Mouse (Mus musculus) kidney, embryonic 14.5 days (tissue): ENCODE data around the gene Pip5k1c. TPM values are rescaled to one million over a fixed set of nuclear protein-coding genes. Genes with fewer than 3 reads are reported as not detected.

ENCODE experiments used
- ATAC-seq: fragments of 200-750 bp; cut with Nextera tagmentation; 2 replicates; pipeline ENCODE4 v1.8.0; 2017; ENCODE audit warnings: moderate number of reproducible peaks, mild to moderate bottlenecking, moderate TSS enrichment, moderate library complexity; ENCODE audit not compliant: low FRiP score, low TSS enrichment
- H3K27ac ChIP-seq: fragments of 300-500 bp; sonication (generic); 2 replicates; pipeline ENCODE4 v1.5.1; 2014; ENCODE audit warnings: low read depth, mild to moderate bottlenecking, low read length, moderate library complexity, mixed read lengths
- H3K27me3 ChIP-seq: fragments of 300-500 bp; sonication (generic); 2 replicates; pipeline ENCODE4 v1.6.1; 2014; ENCODE audit warnings: mild to moderate bottlenecking, low read length; ENCODE audit not compliant: control insufficient read depth, insufficient read depth
- H3K36me3 ChIP-seq: fragments of 300-500 bp; sonication (generic); 2 replicates; pipeline ENCODE4 v1.6.1; 2014; ENCODE audit warnings: low read length, mixed read lengths; ENCODE audit not compliant: control insufficient read depth, insufficient read depth
- H3K4me1 ChIP-seq: fragments of 300-500 bp; sonication (generic); 2 replicates; pipeline ENCODE4 v1.6.1; 2014; ENCODE audit warnings: low read length, mixed read lengths; ENCODE audit not compliant: control insufficient read depth, insufficient read depth
- H3K4me2 ChIP-seq: fragments of 300-500 bp; sonication (generic); replicated peaks from 2 replicates; pipeline ENCODE4 v1.6.1; 2014; ENCODE audit warnings: low read depth, mild to moderate bottlenecking, low read length
- H3K4me3 ChIP-seq: fragments of 300-500 bp; sonication (generic); 2 replicates; pipeline ENCODE4 v1.5.1; 2014; ENCODE audit warnings: mild to moderate bottlenecking, low read length
- H3K9ac ChIP-seq: fragments of 300-500 bp; sonication (generic); 2 replicates; pipeline ENCODE4 v1.6.1; 2014; ENCODE audit warnings: low read depth, mild to moderate bottlenecking, low read length, moderate library complexity
- H3K9me3 ChIP-seq: fragments of 300-500 bp; sonication (generic); 2 replicates; pipeline ENCODE4 v1.6.1; 2016; ENCODE audit warnings: low read length; ENCODE audit not compliant: control insufficient read depth
- WGBS: fragments of 180-500 bp; shearing (Covaris S2); extraction: QIAGEN DNeasy Blood & Tissue Kit; methylation state at CpG from one replicate; pipeline ENCODE4 v1.1.7; 2014; 5-methylcytosine and 5-hydroxymethylcytosine counted together
- polyA plus RNA-seq: library from polyadenylated mRNA; unstranded; fragments of >200 nt; fragmentation: Nextera tagmentation; extraction: Ambion mirVana; gene quantifications from 2 replicates; pipeline ENCODE4 v1.2.1, GENCODE M21; 2014

Pip5k1c gene
- polyA plus RNA-seq, 1 experiment from 2014 or later = 60.7 TPM

DNA sequence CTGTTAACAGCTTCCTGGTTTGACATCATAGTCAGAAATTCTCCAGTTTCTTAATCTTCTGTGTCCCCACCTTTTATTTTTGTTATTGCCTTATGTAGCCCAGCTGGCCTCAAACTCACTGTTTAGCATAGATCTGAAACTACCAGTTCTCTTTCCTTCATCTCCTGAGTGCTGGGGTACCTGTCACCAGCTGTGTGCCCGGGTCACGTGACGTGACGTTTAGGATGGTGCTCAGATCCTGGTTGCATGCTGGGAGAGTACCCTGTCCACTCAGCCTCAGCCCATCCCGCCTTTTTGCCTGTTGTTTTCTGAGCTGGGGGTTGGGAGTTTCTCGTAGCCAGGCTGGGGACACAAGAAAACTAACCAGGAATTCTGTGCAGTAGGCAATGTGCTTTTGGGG is 4.5 kb downstream of the Pip5k1c start:
- H3K4me1 ChIP-seq = peaks cover 49% of the 10 kb centered on the region
- peak overlapping the region; percentile 55; the same call in 1 of the 2 replicates for H3K27ac ChIP-seq
- H3K27me3 ChIP-seq = no peaks in the 10 kb centered on the region
- no peaks in the 10 kb centered on the region for H3K36me3 ChIP-seq
- ATAC-seq = no peak
- H3K9ac ChIP-seq = no peak overlapping the region
- no peak overlapping the region for H3K4me3 ChIP-seq
- H3K9me3 ChIP-seq = no peaks in the 10 kb centered on the region
- H3K4me2 ChIP-seq = no peak overlapping the region
- 75% methylated on average over 6 of the region's 6 CpGs for WGBS

DNA sequence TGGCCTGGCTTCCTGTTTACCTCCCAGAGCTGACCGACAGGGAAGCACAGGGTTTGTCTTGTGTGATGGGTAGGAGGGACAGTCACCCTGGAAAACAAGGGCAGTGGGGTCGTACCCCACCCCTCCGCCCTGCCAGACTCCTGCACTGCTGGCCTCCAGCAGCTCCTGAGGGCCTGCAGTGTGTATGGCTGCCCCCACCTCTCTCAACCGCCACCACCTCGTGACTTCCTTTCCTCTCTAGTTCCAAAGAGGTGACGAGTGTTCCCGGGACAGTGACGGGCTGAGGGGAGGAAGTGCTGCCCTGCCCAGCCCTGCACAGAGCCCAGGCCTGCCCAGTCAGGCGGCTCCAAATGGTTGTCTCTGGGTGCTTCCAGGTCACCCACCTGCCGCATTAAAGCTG is 5.1 kb downstream of the Pip5k1c start:
- H3K9me3 ChIP-seq = no peaks in the 10 kb centered on the region
- no peak overlapping the region for H3K9ac ChIP-seq
- peaks cover 55% of the 10 kb centered on the region for H3K4me1 ChIP-seq
- no peaks in the 10 kb centered on the region for H3K27me3 ChIP-seq
- 0 out of 2 replicates have a peak, but pooled peaks have one; percentile 5 for ATAC-seq
- 42% methylated on average over 10 of the region's 10 CpGs for WGBS
- peak overlapping the region; percentile 55; the same call in 1 of the 2 replicates for H3K27ac ChIP-seq
- no peaks in the 10 kb centered on the region for H3K36me3 ChIP-seq
- peak overlapping the region; percentile 3; the same call in 1 of the 2 replicates for H3K4me2 ChIP-seq
- no peak overlapping the region for H3K4me3 ChIP-seq

DNA sequence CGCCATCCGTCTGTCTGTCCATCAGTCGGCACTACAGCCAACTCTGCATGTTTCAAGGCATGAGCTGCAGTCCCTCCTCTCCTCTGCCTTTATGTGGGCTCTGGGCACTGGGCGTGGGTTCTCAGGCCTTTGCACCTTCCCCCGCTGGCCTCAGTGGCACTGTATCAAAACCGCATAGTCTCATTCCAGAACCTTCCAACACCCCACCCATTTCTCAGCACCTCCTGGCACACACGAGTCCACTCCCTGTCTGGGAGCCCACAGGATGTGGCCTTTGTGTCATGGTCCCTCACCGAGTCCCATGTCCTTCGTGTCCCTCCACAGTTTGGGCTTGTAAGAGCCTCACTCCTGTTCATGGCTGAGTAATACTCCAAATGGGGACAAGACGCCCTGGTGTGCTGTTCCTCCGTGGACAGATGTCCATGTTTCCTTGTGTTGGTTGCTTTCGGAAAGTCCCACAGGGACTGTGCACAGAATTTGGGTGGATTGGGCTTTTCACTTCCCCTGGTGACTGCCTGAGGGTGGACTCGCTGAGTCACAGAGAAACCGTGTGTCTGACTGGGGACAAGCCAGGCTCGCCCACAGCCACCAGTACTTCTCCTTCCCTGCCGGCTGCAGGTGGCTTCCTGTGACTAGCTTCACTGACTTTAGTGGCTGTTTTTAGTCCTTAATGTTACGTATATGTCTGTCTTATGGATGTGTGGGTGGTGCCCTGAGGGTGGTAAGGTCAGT is 5.8 kb downstream of the Pip5k1c start:
- Histone ChIP-seq H3K27ac (no peak overlapping the region), H3K4me3 (no peak overlapping the region), H3K4me1 (peaks cover 61% of the 10 kb centered on the region), H3K4me2 (no peak overlapping the region), H3K36me3 (no peaks in the 10 kb centered on the region), H3K27me3 (no peaks in the 10 kb centered on the region), H3K9ac (no peak overlapping the region), H3K9me3 (no peaks in the 10 kb centered on the region)
- 89% methylated on average over 17 of the region's 17 CpGs for WGBS
- no peak for ATAC-seq

DNA sequence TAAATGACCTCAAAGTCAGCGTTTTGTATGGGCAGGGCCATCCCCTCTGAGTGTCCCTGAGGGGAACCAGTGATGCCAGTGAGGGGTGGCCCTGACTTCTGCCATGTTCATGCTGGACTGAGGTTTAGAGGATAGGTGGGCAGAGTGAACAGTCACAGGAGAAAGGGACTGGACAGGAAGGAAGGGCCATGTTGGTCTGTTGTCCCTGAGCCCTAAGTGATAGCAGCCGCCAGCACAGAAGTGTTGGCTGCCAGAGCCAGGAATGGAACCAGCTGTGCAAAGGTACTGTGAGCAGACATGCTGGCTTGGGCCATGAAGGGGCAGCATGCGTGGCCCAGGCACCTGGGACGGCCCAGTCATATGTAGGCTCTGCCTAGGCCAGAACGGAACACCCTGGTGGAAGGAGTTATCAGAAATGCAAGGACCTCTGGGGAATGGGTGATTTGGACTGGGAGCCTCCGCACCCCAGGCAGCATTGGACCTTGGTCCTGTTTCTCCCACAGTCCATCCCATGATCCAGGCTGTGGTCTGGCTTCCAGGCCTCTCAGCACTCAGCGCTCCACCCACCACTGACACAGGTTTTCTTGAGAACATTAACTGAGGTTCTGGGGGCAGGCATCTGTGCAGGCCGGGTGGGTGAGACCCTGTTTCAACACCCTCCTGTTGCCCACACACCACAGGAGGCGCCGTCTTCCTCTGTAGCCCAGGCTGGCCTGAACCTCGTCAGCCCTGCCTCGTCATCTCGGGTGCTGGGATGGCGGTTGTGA is 7.0 kb downstream of the Pip5k1c start:
- Histone ChIP-seq H3K27me3 (no peaks in the 10 kb centered on the region), H3K4me3 (no peak overlapping the region), H3K36me3 (no peaks in the 10 kb centered on the region), H3K4me2 (no peak overlapping the region), H3K27ac (peak overlapping the region; percentile 82), H3K9ac (0 out of 2 replicates have a peak overlapping the region, but pooled peaks have one; percentile 18), H3K4me1 (peaks cover 48% of the 10 kb centered on the region), H3K9me3 (no peaks in the 10 kb centered on the region)
- ATAC-seq = no peak
- 84% methylated on average over 14 of the region's 14 CpGs for WGBS

DNA sequence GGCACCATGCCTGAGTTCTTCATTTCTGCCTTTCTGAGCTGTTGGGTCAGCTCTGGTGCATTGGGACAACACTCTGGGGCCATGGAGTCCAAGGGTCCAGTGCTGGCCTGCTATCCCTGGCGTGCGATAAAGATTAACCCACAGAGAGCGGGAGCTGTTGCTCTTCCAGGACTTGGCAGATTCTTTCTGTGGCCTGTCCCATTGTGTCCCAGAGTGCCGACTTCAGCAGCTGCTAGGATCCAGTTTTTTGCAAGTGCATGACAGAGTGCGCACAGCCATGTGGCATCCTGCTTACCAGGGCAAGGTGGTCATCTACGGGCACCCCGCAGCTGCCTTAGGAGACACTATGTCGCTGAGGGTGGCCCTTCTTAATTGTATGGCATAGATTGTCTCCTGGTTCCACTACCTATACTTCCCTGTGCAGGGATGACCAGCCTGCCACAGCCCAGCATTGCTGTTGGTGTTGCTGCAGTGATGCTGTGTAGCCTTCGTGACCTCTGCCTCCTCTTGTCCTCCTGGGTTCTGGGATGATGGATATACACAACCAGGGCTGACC is 7.7 kb downstream of the Pip5k1c start:
- H3K4me1 ChIP-seq = peaks cover 45% of the 10 kb centered on the region
- 79% methylated on average over 9 of the region's 9 CpGs for WGBS
- H3K27ac ChIP-seq = peak overlapping the region; percentile 82; the same call in 1 of the 2 replicates
- H3K9ac ChIP-seq = no peak overlapping the region
- no peaks in the 10 kb centered on the region for H3K36me3 ChIP-seq
- ATAC-seq = no peak
- no peaks in the 10 kb centered on the region for H3K9me3 ChIP-seq
- no peaks in the 10 kb centered on the region for H3K27me3 ChIP-seq
- no peak overlapping the region for H3K4me3 ChIP-seq
- 0 out of 2 replicates have a peak overlapping the region, but pooled peaks have one; percentile 6 for H3K4me2 ChIP-seq

DNA sequence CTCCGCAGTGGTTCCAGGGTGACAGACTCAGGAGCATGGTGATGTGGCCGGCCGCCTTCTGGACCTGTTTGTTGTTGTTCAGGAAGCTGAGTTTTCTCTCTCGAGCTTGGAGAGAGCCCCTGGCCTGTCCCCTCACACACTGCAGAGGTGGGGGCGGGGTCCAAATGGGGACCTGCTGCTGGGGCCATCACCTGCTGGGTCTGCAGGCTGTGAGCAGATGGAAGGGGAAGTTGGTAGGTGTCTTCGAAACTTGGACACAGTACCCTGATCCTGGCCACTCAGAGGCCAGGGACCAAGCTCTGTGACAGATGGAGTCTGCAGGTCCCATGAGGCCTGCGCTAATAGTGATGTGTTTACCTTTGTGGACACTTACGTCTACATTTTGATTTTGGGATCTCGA is 8.6 kb downstream of the Pip5k1c start:
- H3K9ac ChIP-seq = no peak overlapping the region

DNA sequence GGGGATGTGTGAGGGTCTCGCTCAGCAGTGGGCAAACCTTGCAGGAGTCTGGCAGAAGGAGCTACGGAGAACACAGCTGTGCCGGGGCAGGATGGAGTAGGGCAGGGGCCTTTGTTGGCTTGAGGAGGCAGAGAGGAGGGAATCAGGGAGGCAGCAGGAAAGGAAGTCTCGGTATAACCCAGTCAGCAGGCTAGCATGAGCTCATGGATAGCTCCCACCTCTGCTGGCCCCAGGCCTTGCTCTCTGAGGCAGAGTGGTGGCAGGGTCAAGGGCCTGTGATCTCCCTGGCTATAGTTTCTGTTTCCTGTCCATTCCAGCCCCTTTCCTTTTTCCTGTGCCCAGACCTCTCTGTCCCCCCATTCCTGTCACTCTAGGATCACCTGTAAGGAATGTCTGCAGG is 9.5 kb downstream of the Pip5k1c start:
- 61% methylated on average over 4 of the region's 4 CpGs for WGBS
- no peak overlapping the region for H3K4me2 ChIP-seq
- ATAC-seq = no peak
- peaks cover 17% of the 10 kb centered on the region for H3K36me3 ChIP-seq
- no peak overlapping the region for H3K4me3 ChIP-seq
- H3K4me1 ChIP-seq = peaks cover 45% of the 10 kb centered on the region
- no peaks in the 10 kb centered on the region for H3K27me3 ChIP-seq
- no peak overlapping the region for H3K9ac ChIP-seq
- H3K9me3 ChIP-seq = no peaks in the 10 kb centered on the region
- H3K27ac ChIP-seq = no peak overlapping the region

More for the DNA sequence above, 8.6 kb downstream of the Pip5k1c start:
- WGBS = 74% methylated on average over 9 of the region's 9 CpGs
- Histone ChIP-seq H3K36me3 (peaks cover 7% of the 10 kb centered on the region), H3K4me2 (no peak overlapping the region), H3K4me1 (peaks cover 45% of the 10 kb centered on the region), H3K4me3 (no peak overlapping the region), H3K9me3 (no peaks in the 10 kb centered on the region), H3K27me3 (no peaks in the 10 kb centered on the region), H3K27ac (no peak overlapping the region)
- ATAC-seq = no peak

DNA sequence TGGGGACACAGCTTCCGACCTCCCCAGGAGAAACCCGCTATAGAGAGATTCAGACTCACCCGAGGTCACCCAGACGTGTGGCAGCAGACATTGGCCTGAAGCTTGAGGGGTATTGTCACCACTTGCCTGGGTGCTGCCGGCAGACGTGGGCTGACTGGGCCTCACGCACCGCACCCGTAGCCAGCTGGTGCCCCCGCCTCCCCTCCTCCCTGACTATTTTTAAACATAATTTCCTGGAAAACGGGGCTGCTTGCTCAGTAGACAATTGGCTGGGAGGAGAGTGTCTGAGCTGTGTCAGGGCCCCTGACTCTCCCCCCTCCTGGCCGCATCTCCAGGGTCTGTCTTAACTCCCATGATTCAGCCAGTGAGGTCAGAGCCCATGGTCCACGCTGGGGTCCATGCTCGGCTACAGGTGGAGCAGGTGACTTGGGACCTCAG is 10.0 kb downstream of the Pip5k1c start:
- Histone ChIP-seq H3K9me3 (no peaks in the 10 kb centered on the region), H3K36me3 (peaks cover 22% of the 10 kb centered on the region), H3K27ac (0 out of 2 replicates have a peak overlapping the region, but pooled peaks have one; percentile 7), H3K9ac (0 out of 2 replicates have a peak overlapping the region, but pooled peaks have one; percentile 28), H3K27me3 (no peaks in the 10 kb centered on the region), H3K4me2 (no peak overlapping the region; the same call in 1 of the 2 replicates), H3K4me1 (peaks cover 40% of the 10 kb centered on the region), H3K4me3 (no peak overlapping the region)
- 71% methylated on average over 14 of the region's 14 CpGs for WGBS
- ATAC-seq = no peak
